Mouse (Mus musculus) neural tube, embryonic 10.5 days (tissue): Measurements from ENCODE around the gene Pkp1.

Experiments
- DNase-seq: peaks from one replicate; pipeline ENCODE4 v3.0.0-alpha.2; 2017; ENCODE audit warnings: low spot score; ENCODE audit errors: extremely low spot score

The Pkp1 gene

DNA sequence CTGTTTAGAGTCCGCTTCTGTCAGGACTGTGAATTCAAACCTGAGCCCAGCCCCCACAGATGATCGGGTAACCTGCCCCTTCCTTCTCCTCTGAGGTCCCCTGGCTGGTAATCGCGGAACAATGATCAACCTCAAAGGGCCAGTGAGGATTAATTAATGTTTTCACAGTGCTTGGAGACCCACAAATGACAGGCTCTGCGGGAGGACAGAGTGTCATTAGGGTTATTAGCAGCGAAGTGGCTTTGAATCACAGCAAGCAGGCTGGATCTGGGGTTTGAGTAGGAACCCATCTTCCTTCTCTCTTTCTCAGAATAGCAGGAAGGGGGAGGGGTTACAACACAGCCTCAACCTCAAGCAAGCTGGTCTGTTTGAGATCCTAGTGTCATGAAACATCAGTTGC is 9.6 kb downstream of the Pkp1 start:
- no peak for DNase-seq

DNA sequence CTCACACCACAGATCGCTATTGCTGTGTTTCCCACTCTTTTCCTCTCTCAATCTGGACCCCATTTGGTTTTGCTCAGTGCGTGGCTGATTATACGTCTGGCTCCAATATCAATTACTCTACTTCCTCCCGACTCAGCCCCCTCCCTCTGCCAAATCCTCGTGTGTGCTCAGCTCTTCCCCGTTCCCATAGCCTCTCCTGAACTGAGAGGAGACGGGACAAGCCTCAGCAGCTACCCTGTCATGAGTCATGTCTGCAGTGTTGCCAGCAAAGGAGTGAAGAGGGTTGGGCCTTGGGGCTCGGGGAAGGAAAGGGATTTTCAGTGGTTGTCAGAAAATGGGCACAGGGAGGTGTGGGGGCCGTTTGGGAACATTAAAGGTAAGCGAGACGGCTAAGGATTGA is 12.3 kb downstream of the Pkp1 start:
- no peak for DNase-seq

DNA sequence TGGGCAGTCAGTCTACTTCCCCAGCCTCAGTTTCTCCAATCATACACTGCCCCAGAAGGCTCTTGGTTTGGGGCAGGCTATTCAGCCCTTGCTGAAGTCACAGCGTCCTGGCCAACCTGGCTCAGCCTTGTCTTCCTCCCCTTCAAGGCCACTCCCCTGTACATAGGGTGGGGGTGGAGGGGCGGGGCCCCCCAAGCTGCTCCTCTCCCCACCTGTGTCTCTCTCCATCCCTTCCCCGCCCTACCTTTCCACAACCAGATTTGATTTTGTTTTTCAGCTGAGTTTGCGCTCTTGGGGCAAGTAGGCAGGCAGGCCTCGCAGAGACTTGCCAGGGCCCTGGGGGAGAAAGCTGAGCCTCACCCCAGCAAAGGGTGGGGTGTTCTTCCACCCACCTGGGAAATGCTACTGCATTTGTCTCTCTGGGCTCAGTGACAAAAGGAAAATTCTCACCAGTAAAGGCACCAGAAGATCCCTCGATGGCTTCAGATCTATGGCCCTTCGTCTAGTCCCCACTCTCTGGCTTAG is 19.0 kb downstream of the Pkp1 start:
- no peak for DNase-seq

GRCm38 (mm10) chr1:135899295-135899694 is 19.7 kb downstream of the Pkp1 start:
- no peak for DNase-seq

GRCm38 (mm10) chr1:135895367-135895766 is 23.6 kb downstream of the Pkp1 start:
- DNase-seq = no peak

DNA sequence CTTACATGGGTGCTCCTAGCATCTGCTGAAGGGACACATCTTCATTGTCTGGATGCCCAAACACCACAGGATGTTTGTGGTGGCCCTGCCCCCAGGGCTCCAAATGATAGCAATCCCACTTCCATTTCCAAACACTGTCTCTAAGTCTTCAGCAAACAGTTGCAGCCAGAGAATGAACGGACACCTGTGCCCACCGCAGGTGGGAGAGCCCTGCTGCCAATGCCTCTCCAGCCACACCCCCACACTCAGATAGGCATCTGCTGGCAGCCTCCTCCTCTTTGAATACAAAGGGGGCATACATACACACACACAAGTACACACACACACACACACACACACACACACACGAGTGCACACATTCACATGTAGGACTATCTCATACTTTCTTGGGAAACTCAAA is 25.6 kb downstream of the Pkp1 start:
- DNase-seq = no peak

DNA sequence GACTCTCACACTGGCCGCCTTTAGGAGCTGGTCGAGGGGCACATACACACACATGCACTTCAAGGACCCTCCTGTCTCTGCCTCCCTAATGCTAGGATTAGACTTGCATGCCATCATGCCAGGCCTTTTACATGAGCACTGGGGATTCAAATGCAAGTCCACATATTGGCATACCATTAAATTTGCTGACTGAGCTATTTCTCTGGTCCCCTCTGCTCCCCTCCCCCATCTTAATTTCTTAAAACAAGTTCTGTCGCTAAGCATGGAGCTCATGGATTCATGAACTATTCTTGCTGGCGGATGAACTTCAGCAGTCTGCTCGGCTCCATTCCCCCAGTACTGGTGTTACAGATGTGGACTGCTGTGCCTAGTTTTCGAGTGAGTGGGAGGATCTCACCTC is 26.2 kb downstream of the Pkp1 start:
- DNase-seq = no peak

- DNase-seq = no peak
Observed at GRCm38 (mm10) chr1:135892233-135892632, 26.8 kb downstream of the Pkp1 start.

GRCm38 (mm10) chr1:135891424-135892216 is 27.4 kb downstream of the Pkp1 start:
- DNase-seq = no peak

DNA sequence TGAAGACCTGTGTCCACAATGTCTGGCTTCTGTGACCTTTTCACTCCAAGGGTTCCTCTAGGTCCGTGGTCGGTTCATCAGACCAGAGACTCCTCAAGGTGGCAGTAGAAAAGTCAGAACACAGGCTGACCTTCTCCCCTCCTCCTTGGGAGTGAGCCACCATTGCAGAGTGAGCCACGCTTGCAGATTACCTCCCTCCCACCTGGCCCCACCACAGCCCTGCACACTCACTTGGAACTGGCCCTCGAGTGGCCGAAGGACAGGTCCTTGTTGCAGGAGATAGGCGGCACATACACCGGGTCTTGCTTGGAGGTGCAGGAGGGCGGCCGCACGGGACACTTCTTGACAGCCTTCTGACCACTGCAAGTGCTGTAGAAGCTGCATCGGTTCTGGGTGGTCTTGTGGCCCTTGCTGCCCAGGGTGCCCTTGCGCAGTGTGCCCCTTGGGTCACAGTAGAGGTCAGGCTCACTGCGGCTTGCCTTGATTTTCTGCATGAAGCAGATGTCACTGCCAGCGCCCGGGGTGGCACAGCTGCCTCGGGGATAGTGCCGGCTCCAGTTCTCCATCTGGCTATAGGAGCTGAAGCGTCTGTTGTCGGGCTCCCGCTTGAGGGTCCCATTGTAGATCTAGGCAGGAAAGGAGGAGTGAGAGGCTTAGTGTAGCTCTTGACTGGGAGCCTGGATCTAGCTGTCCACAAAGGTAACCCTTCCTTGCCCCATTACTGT is 29.4 kb downstream of the Pkp1 start:
- DNase-seq = no peak

- DNase-seq = peak; percentile 70
Observed at GRCm38 (mm10) chr1:135882385-135883109, 36.5 kb downstream of the Pkp1 start.

- DNase-seq = no peak
Observed at GRCm38 (mm10) chr1:135877248-135877647, 41.8 kb downstream of the Pkp1 start.

- no peak for DNase-seq
Observed at GRCm38 (mm10) chr1:135872991-135873390, 46.0 kb downstream of the Pkp1 start.

- DNase-seq = no peak
Observed at GRCm38 (mm10) chr1:135868570-135868969, 50.4 kb downstream of the Pkp1 start.

DNA sequence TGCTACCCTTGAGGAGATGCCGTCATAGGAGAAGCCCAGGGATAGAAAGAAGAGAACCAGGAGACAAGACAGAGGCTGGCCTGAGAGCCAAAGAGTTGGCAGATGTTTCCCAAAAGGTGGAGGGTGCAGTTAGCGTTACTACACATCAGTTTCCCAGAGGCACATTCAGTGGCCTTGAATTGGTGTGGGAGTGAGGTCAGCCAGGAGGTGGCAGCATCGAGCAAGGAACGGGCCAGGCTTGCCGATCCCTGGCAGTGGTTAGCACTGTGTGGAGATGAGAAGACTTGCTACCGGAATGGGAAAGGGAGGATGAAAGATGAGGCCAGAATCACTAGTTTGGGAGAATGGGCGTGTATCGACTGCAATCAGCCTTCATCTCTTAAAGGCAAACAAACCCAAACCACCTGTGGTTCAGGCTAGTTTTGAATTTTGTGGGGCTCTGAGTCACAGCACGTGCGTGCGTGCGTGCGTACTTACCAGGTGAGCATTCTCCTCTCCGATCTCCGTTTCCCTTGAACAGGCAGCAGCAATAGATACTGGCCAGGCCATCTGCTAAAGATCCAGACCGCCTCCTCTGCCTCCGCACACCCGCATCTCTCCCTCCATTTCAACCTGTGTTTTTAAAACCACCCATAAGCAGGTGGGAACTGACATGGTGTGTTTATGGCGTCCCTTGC is 53.4 kb downstream of the Pkp1 start:
- peak; percentile 85 for DNase-seq

DNA sequence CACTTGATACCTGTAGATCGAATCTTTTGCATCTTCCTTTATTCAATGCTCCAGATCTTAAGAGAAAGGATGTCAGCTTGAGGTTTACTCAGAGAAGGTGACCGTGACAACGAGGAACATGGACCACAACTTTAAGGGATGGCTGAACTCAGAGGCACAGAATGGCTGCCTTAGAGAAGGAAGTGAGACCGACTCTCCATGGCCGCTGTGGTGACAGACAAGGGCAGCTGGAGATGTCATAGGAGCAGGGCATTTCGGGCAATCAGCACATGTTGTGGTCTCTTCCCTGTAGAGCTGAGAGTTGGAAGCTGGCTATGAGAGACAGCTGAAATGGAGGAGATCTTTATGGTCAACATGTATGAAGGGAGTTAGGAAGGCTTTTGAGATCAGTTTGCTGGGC is 54.2 kb downstream of the Pkp1 start:
- DNase-seq = no peak

DNA sequence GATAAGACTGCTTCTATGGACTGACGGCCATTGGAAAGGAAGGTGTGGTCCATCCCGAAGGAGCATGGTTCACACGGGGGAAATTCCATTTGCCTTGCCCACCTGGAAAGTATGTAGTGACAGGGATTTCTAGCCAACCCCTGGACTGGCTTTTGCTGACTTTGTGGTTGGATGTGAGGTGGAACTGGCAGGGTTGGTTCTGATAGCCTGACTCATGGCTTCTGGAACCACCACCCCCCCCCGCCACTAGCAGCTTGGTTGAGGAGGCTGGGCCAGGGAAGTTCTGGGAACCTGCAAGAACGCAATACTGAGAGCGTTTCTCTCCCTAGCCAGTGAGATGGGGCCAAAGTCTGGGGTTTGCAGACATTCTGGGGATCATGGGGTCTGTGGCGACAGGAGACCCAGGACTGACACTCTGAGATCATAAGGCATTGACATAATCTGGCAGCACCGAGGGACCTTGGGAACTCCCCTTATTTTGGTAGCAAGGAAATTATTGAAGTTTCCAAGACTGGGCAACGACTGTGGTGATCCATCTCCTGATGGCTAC is 55.1 kb downstream of the Pkp1 start:
- DNase-seq = no peak

DNA sequence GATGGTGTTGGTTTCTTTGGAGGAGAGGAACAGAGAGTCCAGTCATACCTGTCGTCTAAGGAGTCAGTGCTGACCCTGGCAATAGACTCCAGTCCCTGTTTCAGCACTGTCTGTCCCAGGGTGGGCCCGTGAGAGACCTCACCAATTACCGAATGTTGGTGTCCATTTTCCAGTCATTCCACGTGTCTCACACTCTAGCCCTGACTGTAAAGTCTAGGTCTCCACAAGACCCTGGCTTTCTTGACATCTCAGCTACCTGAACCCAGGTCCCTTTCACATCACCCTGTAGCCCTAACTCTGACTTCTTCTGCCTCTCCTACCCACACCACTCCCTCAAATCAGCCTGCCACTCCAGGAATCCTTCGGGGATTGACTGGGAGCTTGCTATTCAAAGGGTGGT is 56.4 kb downstream of the Pkp1 start:
- no peak for DNase-seq

DNA sequence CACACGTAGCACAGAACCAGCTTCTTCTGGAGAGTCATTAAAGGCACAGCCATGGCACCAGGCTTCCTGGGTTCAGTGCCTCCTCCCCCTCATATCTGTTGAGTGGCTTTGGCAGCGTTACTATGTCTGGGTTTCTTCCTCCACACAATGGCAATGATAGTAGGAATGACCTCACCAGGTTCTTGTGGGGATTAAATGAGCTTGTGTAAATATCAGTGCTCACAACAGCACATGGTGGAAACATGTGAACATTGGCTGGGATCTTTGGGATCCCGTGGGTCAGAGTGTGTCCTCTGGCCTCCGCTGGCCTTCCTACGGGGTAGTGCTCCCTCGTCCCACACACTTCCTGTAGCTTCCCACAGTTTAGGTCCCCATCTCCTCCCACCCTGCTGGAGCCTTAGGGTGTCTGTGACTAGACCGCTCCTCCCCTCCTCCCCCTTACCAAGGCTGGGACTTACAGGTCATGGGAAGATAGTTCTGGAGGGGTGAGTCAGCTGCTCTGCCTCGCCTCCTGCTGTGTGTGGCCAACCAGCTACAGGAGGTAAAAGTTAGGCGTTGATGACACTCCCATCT is 56.9 kb downstream of the Pkp1 start:
- no peak for DNase-seq

GRCm38 (mm10) chr1:135861091-135861490 is 57.9 kb downstream of the Pkp1 start:
- no peak for DNase-seq

DNA sequence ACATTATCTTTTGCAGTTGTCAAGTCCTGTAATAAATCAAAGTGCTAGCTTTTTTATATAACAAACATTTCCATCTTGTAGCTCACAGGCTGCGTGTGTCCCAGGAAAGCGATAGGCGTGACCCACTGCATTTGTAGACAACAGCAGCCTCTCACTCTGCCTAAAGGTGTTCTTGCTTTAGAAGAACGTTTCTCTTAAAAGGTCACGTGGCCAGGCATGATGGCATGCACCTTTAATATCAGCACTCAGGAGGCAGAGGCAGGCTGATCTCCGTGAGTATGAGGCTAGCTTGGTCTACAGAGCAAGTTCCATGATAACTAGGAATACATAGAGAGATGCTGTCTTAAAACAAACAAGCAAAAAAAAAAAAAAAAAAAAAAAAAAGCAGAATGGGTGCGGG is 60.5 kb downstream of the Pkp1 start:
- no peak for DNase-seq
